Mouse (Mus musculus) MEL (cell line): ENCODE results near the gene Eipr1.
"Not testable (repeated sequence)": the region's sequence is repeated elsewhere in the genome, so short reads cannot be mapped to it uniquely, and the experiment has no call there.

Experiments used
- CHD2 ChIP-seq: IDR thresholded peaks from 2 replicates; pipeline ENCODE4 v1.6.1; 2011; ENCODE audit warnings: low read length, improper control_type of control experiment
- CTCF ChIP-seq, 3 experiments: IDR thresholded peaks in 2 of 3; conservative IDR thresholded peaks in 1 of 3; 2 replicates each; pipeline ENCODE4 v1.5.1; 2011 to 2012; ENCODE audit warnings: low read length in 3 of 3, low read depth in 2 of 3, mild to moderate bottlenecking in 2 of 3, improper control_type of control experiment in 1 of 3, inconsistent platforms in 1 of 3, mixed read lengths in 1 of 3, moderate library complexity in 1 of 3; ENCODE audit not compliant: control insufficient read depth in 1 of 3, insufficient read depth in 1 of 3, poor library complexity in 1 of 3, severe bottlenecking in 1 of 3
- EP300 ChIP-seq, 2 experiments: IDR thresholded peaks; 2 replicates each; pipeline ENCODE4 v1.6.1; 2011; ENCODE audit warnings: improper control_type of control experiment in 2 of 2, low read length in 2 of 2, low read depth in 1 of 2, mild to moderate bottlenecking in 1 of 2
- GATA1 ChIP-seq: IDR thresholded peaks from 2 replicates; pipeline ENCODE4 v1.6.1; 2011; ENCODE audit warnings: low read depth, low read length, improper control_type of control experiment
- HCFC1 ChIP-seq: IDR thresholded peaks from 2 replicates; pipeline ENCODE4 v1.6.1; 2012; ENCODE audit warnings: low read depth, mild to moderate bottlenecking, inconsistent platforms, low read length, improper control_type of control experiment, moderate library complexity
- POLR2A ChIP-seq, 2 experiments: IDR thresholded peaks; 2 replicates each; pipeline ENCODE4 v1.6.1; 2011 to 2012; ENCODE audit warnings: low read length in 2 of 2, mild to moderate bottlenecking in 2 of 2, control low read depth in 1 of 2, improper control_type of control experiment in 1 of 2, low read depth in 1 of 2, moderate library complexity in 1 of 2; ENCODE audit not compliant: control insufficient read depth in 1 of 2, insufficient read depth in 1 of 2, poor library complexity in 1 of 2
- POLR2AphosphoS5 ChIP-seq: IDR thresholded peaks from 2 replicates; pipeline ENCODE4 v1.6.1; 2012; ENCODE audit warnings: low read depth, borderline replicate concordance, mild to moderate bottlenecking, inconsistent platforms, low read length, moderate library complexity, mixed read lengths
- USF1 ChIP-seq: IDR thresholded peaks from 2 replicates; pipeline ENCODE4 v1.6.1; 2014; ENCODE audit warnings: low read depth, mild to moderate bottlenecking, inconsistent platforms, low read length, improper control_type of control experiment, moderate library complexity
- ZNF384 ChIP-seq: IDR thresholded peaks from 2 replicates; pipeline ENCODE4 v1.6.1; 2012; ENCODE audit warnings: low read depth, mild to moderate bottlenecking, inconsistent platforms, low read length, improper control_type of control experiment

GRCm38 (mm10) chr12:28914056-28914455 lies 162.5 kb downstream of the Eipr1 start:
- not testable (repeated sequence) for TF ChIP-seq EP300 (IDR thresholded peaks at IDR 0.05; ENCODE audit: low read depth in 1 of 2, low read length in 2 of 2); USF1; POLR2A (IDR thresholded peaks at IDR 0.05; ENCODE audit: control insufficient read depth in 1 of 2, insufficient read depth in 1 of 2, low read depth in 1 of 2, low read length in 2 of 2, poor library complexity in 1 of 2); HCFC1; CTCF (IDR thresholded peaks at IDR 0.05 in 2 of 3, conservative IDR thresholded peaks at IDR 0.05 in 1 of 3; ENCODE audit: control insufficient read depth in 1 of 3, insufficient read depth in 1 of 3, low read depth in 2 of 3, low read length in 3 of 3, poor library complexity in 1 of 3, severe bottlenecking in 1 of 3); GATA1; CHD2; ZNF384; POLR2AphosphoS5
